Mouse (Mus musculus): Measurements from ENCODE around the gene Ctla4. TPM values are rescaled to one million over a fixed set of nuclear protein-coding genes. Genes with fewer than 3 reads are reported as not detected.

Ctla4 gene
- polyA plus RNA-seq, 1 experiment, result 7.4 TPM

- no peak for DNase-seq
- no peaks in the 10 kb centered on the region for H3K36me3 ChIP-seq (ENCODE audit: control insufficient read depth, insufficient read depth, low read length)
- no peaks in the 10 kb centered on the region for H3K27me3 ChIP-seq (ENCODE audit: control insufficient read depth, insufficient read depth, low read length)
- no peak overlapping the region for H3K27ac ChIP-seq (ENCODE audit: control insufficient read depth, insufficient read depth, low read length)
- WGBS, result 83% methylated on average over 3 of the region's 3 CpGs
- no peak overlapping the region for H3K4me3 ChIP-seq (ENCODE audit: control insufficient read depth, insufficient read depth, low read length)
- no peak for TF ChIP-seq CTCF (IDR thresholded peaks at IDR 0.05; ENCODE audit: borderline replicate concordance, control insufficient read depth, extremely low read depth, insufficient read depth, low read length, poor library complexity)
- TF ChIP-seq POLR2A (IDR thresholded peaks at IDR 0.05; ENCODE audit: control insufficient read depth, extremely low read depth, insufficient read depth, low read length, poor library complexity), result no peak
- H3K4me1 ChIP-seq (replicated peaks; ENCODE audit: control insufficient read depth, insufficient read depth, low read length), result peaks cover 3% of the 10 kb centered on the region
Observed at GRCm38 (mm10) chr1:60863701-60864100, 23.1 kb upstream of the Ctla4 start.

- Histone ChIP-seq H3K27me3 (ENCODE audit: control insufficient read depth, insufficient read depth, low read length) (no peaks in the 10 kb centered on the region), H3K27ac (ENCODE audit: control insufficient read depth, insufficient read depth, low read length) (no peak overlapping the region), H3K4me1 (replicated peaks; ENCODE audit: control insufficient read depth, insufficient read depth, low read length) (peaks cover 3% of the 10 kb centered on the region), H3K36me3 (ENCODE audit: control insufficient read depth, insufficient read depth, low read length) (no peaks in the 10 kb centered on the region), H3K4me3 (ENCODE audit: control insufficient read depth, insufficient read depth, low read length) (no peak overlapping the region)
- DNase-seq, result no peak
- 72% methylated on average over 2 of the region's 2 CpGs for WGBS
- TF ChIP-seq CTCF (IDR thresholded peaks at IDR 0.05; ENCODE audit: borderline replicate concordance, control insufficient read depth, extremely low read depth, insufficient read depth, low read length, poor library complexity), result no peak
- TF ChIP-seq POLR2A (IDR thresholded peaks at IDR 0.05; ENCODE audit: control insufficient read depth, extremely low read depth, insufficient read depth, low read length, poor library complexity), result no peak
Observed at GRCm38 (mm10) chr1:60865167-60865566, 21.6 kb upstream of the Ctla4 start.

GRCm38 (mm10) chr1:60866043-60866442, 20.8 kb upstream of the Ctla4 start:
- Histone ChIP-seq H3K36me3 (ENCODE audit: control insufficient read depth, insufficient read depth, low read length) (no peaks in the 10 kb centered on the region), H3K4me3 (ENCODE audit: control insufficient read depth, insufficient read depth, low read length) (no peak overlapping the region), H3K27ac (ENCODE audit: control insufficient read depth, insufficient read depth, low read length) (no peak overlapping the region), H3K27me3 (ENCODE audit: control insufficient read depth, insufficient read depth, low read length) (no peaks in the 10 kb centered on the region), H3K4me1 (replicated peaks; ENCODE audit: control insufficient read depth, insufficient read depth, low read length) (no peaks in the 10 kb centered on the region)
- DNase-seq, result no peak
- 88% methylated on average over 5 of the region's 5 CpGs for WGBS
- TF ChIP-seq CTCF (IDR thresholded peaks at IDR 0.05; ENCODE audit: borderline replicate concordance, control insufficient read depth, extremely low read depth, insufficient read depth, low read length, poor library complexity), result no peak
- TF ChIP-seq POLR2A (IDR thresholded peaks at IDR 0.05; ENCODE audit: control insufficient read depth, extremely low read depth, insufficient read depth, low read length, poor library complexity), result no peak

- Histone ChIP-seq H3K27ac (ENCODE audit: control insufficient read depth, insufficient read depth, low read length) (no peak overlapping the region), H3K36me3 (ENCODE audit: control insufficient read depth, insufficient read depth, low read length) (no peaks in the 10 kb centered on the region), H3K4me3 (ENCODE audit: control insufficient read depth, insufficient read depth, low read length) (no peak overlapping the region), H3K27me3 (ENCODE audit: control insufficient read depth, insufficient read depth, low read length) (no peaks in the 10 kb centered on the region), H3K4me1 (replicated peaks; ENCODE audit: control insufficient read depth, insufficient read depth, low read length) (peaks cover 5% of the 10 kb centered on the region)
- peak; percentile 66 for DNase-seq
- WGBS, result 73% methylated on average over 17 of the region's 17 CpGs
- TF ChIP-seq POLR2A (IDR thresholded peaks at IDR 0.05; ENCODE audit: control insufficient read depth, extremely low read depth, insufficient read depth, low read length, poor library complexity) (no peak), CTCF (IDR thresholded peaks at IDR 0.05; ENCODE audit: borderline replicate concordance, control insufficient read depth, extremely low read depth, insufficient read depth, low read length, poor library complexity) (no peak)
Observed at GRCm38 (mm10) chr1:60868333-60869277, 18.2 kb upstream of the Ctla4 start.

GRCm38 (mm10) chr1:60875267-60875666, 11.5 kb upstream of the Ctla4 start:
- H3K27ac ChIP-seq (ENCODE audit: control insufficient read depth, insufficient read depth, low read length), result no peak overlapping the region
- H3K27me3 ChIP-seq (ENCODE audit: control insufficient read depth, insufficient read depth, low read length), result no peaks in the 10 kb centered on the region
- no peaks in the 10 kb centered on the region for H3K36me3 ChIP-seq (ENCODE audit: control insufficient read depth, insufficient read depth, low read length)
- DNase-seq, result no peak
- TF ChIP-seq POLR2A (IDR thresholded peaks at IDR 0.05; ENCODE audit: control insufficient read depth, extremely low read depth, insufficient read depth, low read length, poor library complexity) (no peak), CTCF (IDR thresholded peaks at IDR 0.05; ENCODE audit: borderline replicate concordance, control insufficient read depth, extremely low read depth, insufficient read depth, low read length, poor library complexity) (no peak)
- peaks cover 10% of the 10 kb centered on the region for H3K4me1 ChIP-seq (replicated peaks; ENCODE audit: control insufficient read depth, insufficient read depth, low read length)
- WGBS, result 10% methylated on average over 3 of the region's 3 CpGs
- no peak overlapping the region for H3K4me3 ChIP-seq (ENCODE audit: control insufficient read depth, insufficient read depth, low read length)

- TF ChIP-seq CTCF (IDR thresholded peaks at IDR 0.05; ENCODE audit: borderline replicate concordance, control insufficient read depth, extremely low read depth, insufficient read depth, low read length, poor library complexity) (no peak), POLR2A (IDR thresholded peaks at IDR 0.05; ENCODE audit: control insufficient read depth, extremely low read depth, insufficient read depth, low read length, poor library complexity) (no peak)
- no peak overlapping the region; the same call in 1 of the 2 replicates for H3K27ac ChIP-seq (ENCODE audit: control insufficient read depth, insufficient read depth, low read length)
- DNase-seq, result peak; percentile 39
- H3K4me3 ChIP-seq (ENCODE audit: control insufficient read depth, insufficient read depth, low read length), result no peak overlapping the region
- H3K36me3 ChIP-seq (ENCODE audit: control insufficient read depth, insufficient read depth, low read length), result no peaks in the 10 kb centered on the region
- H3K27me3 ChIP-seq (ENCODE audit: control insufficient read depth, insufficient read depth, low read length), result no peaks in the 10 kb centered on the region
- peaks cover 13% of the 10 kb centered on the region for H3K4me1 ChIP-seq (replicated peaks; ENCODE audit: control insufficient read depth, insufficient read depth, low read length)
- WGBS, result 25% methylated on average over 10 of the region's 10 CpGs
Observed at GRCm38 (mm10) chr1:60880116-60880867, 6.5 kb upstream of the Ctla4 start.

Measured in thymus, adult 2 months (tissue).